34 mouse cellular contexts compared by ENCODE assay signal in genomic region chr13:119418479-119418878, GRCm38 (mm10).
"Had no signal": no experiment of that assay in that cellular context is flagged by ENCODE, and none has a peak within 500 bp of the region (broad histone marks: within the 10 kb centered on the region; RNA-seq: fewer than 3 reads in every experiment).

No protein-coding gene starts in this region.

- H3K36me3 ChIP-seq: heart, embryonic 10.5 days; heart, embryonic 12.5 days; heart, embryonic 13.5 days; heart, embryonic 15.5 days; hindbrain, embryonic 10.5 days; hindbrain, embryonic 12.5 days; hindbrain, embryonic 13.5 days; hindbrain, embryonic 15.5 days; intestine, embryonic 15.5 days; kidney, embryonic 15.5 days had no signal

- H3K4me3 ChIP-seq: heart, adult 2 months; heart, embryonic 10.5 days; heart, embryonic 12.5 days; heart, embryonic 13.5 days; heart, embryonic 15.5 days; hindbrain, embryonic 10.5 days; hindbrain, embryonic 12.5 days; hindbrain, embryonic 13.5 days; hindbrain, embryonic 15.5 days; intestine, embryonic 15.5 days; kidney, embryonic 15.5 days; layer of hippocampus, adult 2 months had no signal

- ATAC-seq: hindbrain, embryonic 16.5 days; hindbrain, postnatal 0 days; inflammation-experienced regulatory T-cells, adult 6 months; intestine, embryonic 15.5 days; intestine, embryonic 16.5 days; intestine, postnatal 0 days had no signal

- H3K9ac ChIP-seq: heart, embryonic 12.5 days; heart, embryonic 13.5 days; heart, embryonic 15.5 days; hindbrain, embryonic 12.5 days; hindbrain, embryonic 13.5 days; hindbrain, embryonic 14.5 days; hindbrain, embryonic 15.5 days; intestine, embryonic 15.5 days; kidney, embryonic 15.5 days had no signal

- H3K4me1 ChIP-seq: heart, embryonic 10.5 days; heart, embryonic 12.5 days; heart, embryonic 13.5 days; heart, embryonic 15.5 days; hindbrain, embryonic 10.5 days; hindbrain, embryonic 12.5 days; hindbrain, embryonic 13.5 days; hindbrain, embryonic 15.5 days; intestine, embryonic 15.5 days; kidney, embryonic 15.5 days had no signal

- H3K9me3 ChIP-seq: heart, embryonic 10.5 days; heart, embryonic 12.5 days; heart, embryonic 13.5 days; heart, embryonic 15.5 days; hindbrain, embryonic 10.5 days; hindbrain, embryonic 12.5 days; hindbrain, embryonic 13.5 days; hindbrain, embryonic 15.5 days; intestine, embryonic 15.5 days; kidney, embryonic 15.5 days had no signal

- DNase-seq: heart, adult 2 months; heart, postnatal 10 days; heart, postnatal 14 days; heart, postnatal 36 days; kidney, adult 11 months; kidney, adult 18-20 months; kidney, adult 2 months; kidney, adult 8-10 months; kidney, adult 9 months; kidney, postnatal 10 days; kidney, postnatal 14 days; kidney, postnatal 25 days; kidney, postnatal 36 days; kidney, postnatal 4 days; layer of hippocampus, adult 9-11 months had no signal

- H3K27me3 ChIP-seq: heart, embryonic 12.5 days; heart, embryonic 13.5 days; heart, embryonic 15.5 days; hindbrain, embryonic 12.5 days; hindbrain, embryonic 13.5 days; hindbrain, embryonic 15.5 days; intestine, embryonic 15.5 days; kidney, embryonic 15.5 days had no signal

- H3K27ac ChIP-seq: heart, adult 2 months; heart, embryonic 10.5 days; heart, embryonic 13.5 days; heart, embryonic 15.5 days; hindbrain, embryonic 10.5 days; hindbrain, embryonic 12.5 days; hindbrain, embryonic 13.5 days; hindbrain, embryonic 14.5 days; hindbrain, embryonic 15.5 days; hindbrain, postnatal 0 days; intestine, embryonic 15.5 days; kidney, embryonic 15.5 days; kidney, postnatal 0 days; layer of hippocampus, adult 2 months had no signal

- H3K4me2 ChIP-seq: heart, embryonic 11.5 days; heart, embryonic 12.5 days; heart, embryonic 13.5 days; heart, embryonic 15.5 days; hindbrain, embryonic 12.5 days; hindbrain, embryonic 13.5 days; hindbrain, embryonic 14.5 days; hindbrain, embryonic 15.5 days; intestine, embryonic 15.5 days; kidney, embryonic 15.5 days had no signal
